Mouse (Mus musculus) embryo, embryonic 10.5 days (tissue): ENCODE measurements around the gene Tmem87a.

Source experiments
- DNase-seq: peaks from one replicate; pipeline ENCODE4 v3.0.0-alpha.2; 2015; ENCODE audit warnings: low spot score

Tmem87a gene

GRCm38 (mm10) chr2:120403986-120404822 is at the start of gene Tmem87a:
Gene Tmem87a, minus strand, starts transcription at chr2:120404113.
- DNase-seq, result peak; percentile 99

GRCm38 (mm10) chr2:120452600-120452999 is 48.7 kb upstream of the Tmem87a start:
- DNase-seq, result no peak

GRCm38 (mm10) chr2:120450724-120451123 is 46.8 kb upstream of the Tmem87a start:
- DNase-seq, result no peak

GRCm38 (mm10) chr2:120447306-120447705 is 43.4 kb upstream of the Tmem87a start:
- DNase-seq, result peak; percentile 3

- peak; percentile 1 for DNase-seq
Observed at GRCm38 (mm10) chr2:120446373-120446772, 42.5 kb upstream of the Tmem87a start.

- DNase-seq, result no peak
Observed at GRCm38 (mm10) chr2:120444486-120444885, 40.6 kb upstream of the Tmem87a start.

- DNase-seq, result no peak
Observed at GRCm38 (mm10) chr2:120424386-120424785, 20.5 kb upstream of the Tmem87a start.

GRCm38 (mm10) chr2:120414738-120415414 is 11.0 kb upstream of the Tmem87a start:
- DNase-seq, result no peak

GRCm38 (mm10) chr2:120414113-120414512 is 10.2 kb upstream of the Tmem87a start:
- DNase-seq, result no peak

- DNase-seq, result no peak
Observed at GRCm38 (mm10) chr2:120411096-120411628, 7.2 kb upstream of the Tmem87a start.

GRCm38 (mm10) chr2:120404823-120405765 is 1.2 kb upstream of the Tmem87a start:
- DNase-seq, result peak; percentile 3

- no peak for DNase-seq
Observed at GRCm38 (mm10) chr2:120403653-120403985, 294 bp downstream of the Tmem87a start, which contains the start of gene Ganc. Gene Ganc, plus strand, starts transcription at chr2:120403896.

- DNase-seq, result no peak
Observed at GRCm38 (mm10) chr2:120402813-120403212, 1.1 kb downstream of the Tmem87a start.

GRCm38 (mm10) chr2:120397951-120398350 is 6.0 kb downstream of the Tmem87a start:
- no peak for DNase-seq

- DNase-seq, result no peak
Observed at GRCm38 (mm10) chr2:120392406-120392805, 11.5 kb downstream of the Tmem87a start.

GRCm38 (mm10) chr2:120390934-120391333 is 13.0 kb downstream of the Tmem87a start:
- no peak for DNase-seq

- DNase-seq, result no peak
Observed at GRCm38 (mm10) chr2:120389376-120389775, 14.5 kb downstream of the Tmem87a start.

- DNase-seq, result no peak
Observed at GRCm38 (mm10) chr2:120387291-120387690, 16.6 kb downstream of the Tmem87a start.

GRCm38 (mm10) chr2:120386264-120386663 is 17.6 kb downstream of the Tmem87a start:
- DNase-seq, result no peak

GRCm38 (mm10) chr2:120373858-120374257 is 30.1 kb downstream of the Tmem87a start:
- no peak for DNase-seq

- no peak for DNase-seq
Observed at GRCm38 (mm10) chr2:120367416-120368207, 36.3 kb downstream of the Tmem87a start.
